Mouse (Mus musculus): ENCODE measurements around the gene Ephx1.
"Not testable (repeated sequence)": the region's sequence is repeated elsewhere in the genome, so short reads cannot be mapped to it uniquely, and the experiment has no call there.

Ephx1 gene

DNA sequence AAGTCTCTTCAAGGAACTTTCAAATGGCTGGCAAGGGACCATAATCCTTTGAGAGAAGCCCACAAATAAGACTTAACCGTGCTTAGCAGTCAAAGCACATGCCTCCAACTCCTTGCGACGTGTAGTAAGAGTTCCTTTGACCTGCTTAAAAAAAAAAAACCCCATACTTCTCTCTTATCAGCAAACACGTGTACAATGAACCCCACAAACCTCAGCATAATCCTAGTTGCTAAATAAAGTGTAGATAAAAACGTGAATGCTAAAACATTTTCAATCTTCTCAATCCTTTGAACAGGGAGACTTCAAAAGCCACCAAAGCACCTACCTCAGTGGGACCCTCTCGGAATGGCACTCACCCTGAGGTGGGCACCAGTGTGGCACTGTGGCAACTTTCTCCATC is 7.3 kb downstream of the Ephx1 start:
- no peak for DNase-seq (ENCODE audit: low read depth)

DNA sequence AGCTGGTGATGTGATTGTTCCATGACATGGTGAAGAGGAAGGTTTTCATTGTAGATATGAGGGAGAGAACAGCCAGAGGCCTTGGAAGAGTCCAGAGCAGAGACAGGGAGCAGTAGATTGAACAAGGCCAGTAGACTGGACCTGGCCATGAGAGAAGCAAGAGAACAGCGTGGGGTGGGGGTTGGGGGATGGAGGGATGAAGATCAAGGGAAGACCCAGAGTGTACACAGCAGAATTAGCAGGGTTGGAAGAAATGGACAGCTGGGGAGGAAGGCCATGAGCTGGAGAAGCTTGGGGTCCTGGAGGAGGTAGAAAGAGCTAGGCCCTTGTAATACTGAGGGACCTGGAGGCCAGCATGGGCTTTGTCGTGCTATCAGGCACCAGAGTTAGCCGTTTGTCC is 8.3 kb downstream of the Ephx1 start:
- no peak for DNase-seq (ENCODE audit: low read depth)

DNA sequence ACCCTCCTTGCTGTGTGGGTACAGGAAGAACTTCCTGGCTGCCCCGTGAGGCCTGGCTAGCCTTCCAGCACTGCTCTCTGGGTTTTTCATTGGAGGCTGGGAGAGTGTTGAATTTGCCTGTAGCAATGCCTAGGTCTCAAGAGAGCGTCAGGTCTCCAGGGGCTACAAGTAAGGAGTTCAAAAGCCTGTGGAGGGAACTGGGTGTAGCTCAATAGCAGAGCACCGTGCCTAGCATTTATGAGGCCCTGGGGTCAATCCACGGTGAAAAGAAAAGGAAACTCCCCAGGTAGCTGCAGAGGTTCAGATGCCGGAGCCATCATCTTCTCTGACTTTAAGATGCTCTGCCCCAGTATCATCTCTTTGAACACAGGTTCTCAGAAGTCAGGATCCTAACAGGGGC is 9.1 kb downstream of the Ephx1 start:
- DNase-seq (ENCODE audit: low read depth): no peak

DNA sequence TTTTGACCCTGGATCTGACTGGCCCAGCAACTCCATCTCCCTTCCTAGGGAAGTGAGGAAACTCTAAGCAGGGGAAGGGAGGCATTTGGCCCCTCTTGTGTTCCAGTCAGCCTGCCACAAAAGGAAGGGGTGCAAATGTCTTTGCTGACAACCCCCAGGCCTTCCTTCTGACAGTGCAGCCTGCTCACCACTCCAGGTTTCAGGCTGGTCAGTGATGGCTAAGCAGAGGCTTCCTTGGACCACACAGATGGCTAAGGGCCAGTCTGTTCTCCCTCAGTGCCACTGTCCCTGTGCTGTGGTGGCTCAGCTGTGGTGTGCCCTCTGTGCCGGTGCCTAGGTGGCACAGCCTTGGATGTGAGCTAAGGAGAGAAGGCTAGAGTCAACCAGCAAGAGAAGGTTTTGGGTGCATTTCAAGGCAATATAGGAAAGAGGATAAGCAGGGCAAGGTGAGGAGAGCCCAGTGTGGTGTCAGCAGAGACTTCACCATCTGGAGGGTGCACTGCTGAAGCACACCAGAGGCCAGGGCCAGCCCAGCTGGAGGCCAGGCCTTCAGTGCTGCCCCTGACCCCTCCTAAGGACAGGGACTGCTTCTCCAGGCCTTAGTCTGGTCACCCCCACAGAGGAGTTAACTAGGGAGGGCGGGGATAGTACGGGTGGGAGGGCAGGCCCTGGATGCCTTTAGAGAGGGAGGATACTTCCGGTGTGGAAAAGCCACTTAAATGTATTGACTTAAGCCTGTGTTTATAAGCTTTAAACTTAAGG is 10.4 kb downstream of the Ephx1 start:
- DNase-seq (ENCODE audit: low read depth): no peak

DNA sequence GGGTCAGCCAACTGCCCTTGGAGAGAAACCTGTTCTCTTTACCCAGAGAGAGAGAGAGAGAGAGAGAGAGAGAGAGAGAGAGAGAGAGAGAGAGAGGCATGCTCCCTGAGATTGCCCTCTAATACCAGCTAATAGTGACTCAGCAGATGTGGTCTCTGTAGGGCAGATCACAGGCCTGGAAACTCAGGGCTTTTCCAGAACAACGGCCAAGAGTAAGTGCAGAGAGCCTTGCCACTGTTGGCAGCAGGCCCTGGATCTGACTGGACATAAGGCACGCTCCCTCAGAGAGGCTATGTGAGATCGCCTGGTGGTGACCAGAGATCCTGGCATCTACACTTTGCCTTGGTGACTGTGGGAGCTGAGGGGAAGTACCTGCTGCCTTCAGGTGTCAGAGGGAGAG is 10.9 kb downstream of the Ephx1 start:
- DNase-seq (ENCODE audit: low read depth): peak; percentile 97

DNA sequence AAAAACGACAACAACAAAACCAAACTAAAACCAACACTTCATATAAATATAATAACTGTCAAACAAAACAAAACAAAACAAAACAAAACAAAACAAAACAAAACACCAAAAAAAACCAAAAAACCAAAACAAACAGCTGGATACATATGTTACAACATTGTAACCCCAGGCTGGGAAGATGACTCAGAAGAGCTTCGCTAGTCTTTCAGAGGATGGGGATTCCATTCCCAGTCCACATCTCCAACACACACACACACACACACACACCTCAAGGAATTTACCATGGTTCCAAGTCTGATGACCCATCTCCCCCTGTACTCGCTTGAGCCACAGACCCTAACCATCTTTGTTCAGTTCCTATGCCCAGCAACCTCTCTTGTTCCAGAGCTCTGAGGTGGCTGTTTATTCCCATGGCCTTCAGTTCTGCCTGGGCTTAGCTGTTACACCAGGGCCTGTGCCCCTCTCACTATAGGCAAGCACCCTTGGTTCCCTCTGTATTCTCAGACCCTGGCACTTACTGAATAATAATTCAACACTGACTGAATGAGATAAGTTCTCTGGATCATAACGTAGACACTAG is 11.6 kb downstream of the Ephx1 start:
- no peak for DNase-seq (ENCODE audit: low read depth)

DNA sequence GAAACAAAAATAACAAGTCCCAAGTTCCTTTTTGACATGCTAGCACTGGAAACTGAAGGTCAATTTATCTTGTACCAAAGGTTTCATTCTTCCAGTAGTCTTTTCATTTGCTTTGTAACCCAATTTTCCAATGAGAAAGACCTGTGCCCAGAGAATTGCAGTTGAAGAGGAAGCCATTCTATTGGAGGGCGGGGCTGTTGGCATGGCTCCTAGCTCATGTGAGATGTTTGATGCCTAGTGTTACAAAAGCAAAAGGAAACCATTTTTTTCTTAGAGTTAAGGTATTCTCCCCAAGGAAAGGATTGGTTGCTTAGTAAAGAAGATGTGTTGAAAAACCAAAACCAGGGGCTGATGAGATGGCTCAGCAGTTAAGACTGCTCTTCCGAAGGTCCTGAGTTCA is 12.4 kb downstream of the Ephx1 start:
- DNase-seq (ENCODE audit: low read depth): no peak

DNA sequence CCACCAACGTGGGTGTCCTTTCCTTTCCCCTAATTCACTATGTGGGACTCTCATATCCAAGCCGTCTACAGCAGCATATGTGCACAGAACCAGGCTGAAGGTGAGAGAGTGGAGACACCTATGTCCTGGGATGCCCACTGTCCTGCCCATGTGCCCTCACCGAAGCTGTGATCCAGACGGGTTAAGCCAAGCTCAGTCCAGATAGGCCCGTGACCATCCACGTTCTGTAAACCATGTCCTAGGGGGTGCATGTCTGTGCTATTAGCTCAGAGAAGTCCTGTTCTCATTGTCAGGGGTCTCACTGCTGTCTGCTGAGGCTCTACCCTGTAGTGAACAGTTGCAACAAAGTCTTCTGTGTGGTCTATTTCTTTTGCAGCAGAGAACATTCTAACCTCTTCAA is 12.9 kb downstream of the Ephx1 start:
- no peak for DNase-seq (ENCODE audit: low read depth)

DNA sequence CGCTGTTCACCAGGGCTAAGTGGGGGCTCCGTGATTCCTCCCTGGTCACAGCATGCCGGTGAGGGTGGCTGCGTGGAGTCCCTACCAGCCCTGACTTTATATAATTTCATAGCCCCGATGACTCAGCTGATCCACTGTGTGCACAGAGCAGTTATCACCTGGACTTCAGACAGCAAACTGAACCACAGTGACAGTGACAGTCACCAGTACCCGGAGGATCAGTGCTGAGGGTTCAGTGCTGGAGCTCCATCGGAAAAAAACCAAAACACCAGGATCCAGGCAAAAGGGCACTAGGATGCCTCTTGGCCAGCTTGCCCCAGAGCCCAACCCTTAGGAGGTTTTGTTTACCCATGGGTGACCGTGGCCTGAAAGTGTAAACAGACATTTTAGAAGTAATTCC is 15.4 kb downstream of the Ephx1 start:
- DNase-seq (ENCODE audit: low read depth): no peak

DNA sequence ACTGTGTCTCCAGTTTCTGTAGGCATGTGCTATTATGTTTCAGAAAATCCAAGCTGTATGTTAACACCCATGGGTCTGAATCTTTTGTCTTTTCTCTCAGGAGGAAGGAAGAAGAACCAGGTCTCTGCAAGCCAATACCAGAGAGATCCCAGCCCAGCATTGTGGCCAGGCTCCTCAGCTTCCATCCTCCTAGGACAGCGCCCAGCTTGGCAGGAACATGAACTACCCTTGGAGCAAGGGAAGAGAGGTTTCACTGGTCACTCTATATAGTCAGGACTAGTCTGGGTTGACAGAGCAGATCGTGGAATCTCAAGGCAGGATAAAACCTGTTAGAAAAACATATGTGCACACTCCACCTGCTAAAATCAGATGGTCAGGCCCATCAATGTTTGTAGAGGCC is 16.9 kb downstream of the Ephx1 start:
- DNase-seq (ENCODE audit: low read depth): no peak

DNA sequence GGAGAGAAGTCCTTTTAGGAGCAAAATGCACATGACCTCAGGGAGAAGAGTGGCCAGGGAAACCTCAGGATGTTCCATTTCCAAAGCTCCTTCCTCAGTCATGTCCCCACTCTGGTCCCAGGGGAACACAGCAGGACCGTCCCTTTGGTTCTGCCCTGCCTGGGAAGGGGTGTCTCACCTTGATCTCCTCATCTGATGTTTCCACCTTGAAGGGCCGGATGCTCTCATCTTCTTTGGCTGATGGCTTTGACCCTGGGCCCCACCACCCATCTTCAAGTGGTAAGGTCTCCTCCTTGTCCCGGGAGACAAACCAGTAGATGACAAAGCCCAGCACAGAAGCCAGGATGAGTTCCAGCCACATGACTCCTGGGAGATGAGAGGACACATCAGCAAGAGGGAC is 19.1 kb downstream of the Ephx1 start:
- no peak for DNase-seq (ENCODE audit: low read depth)

DNA sequence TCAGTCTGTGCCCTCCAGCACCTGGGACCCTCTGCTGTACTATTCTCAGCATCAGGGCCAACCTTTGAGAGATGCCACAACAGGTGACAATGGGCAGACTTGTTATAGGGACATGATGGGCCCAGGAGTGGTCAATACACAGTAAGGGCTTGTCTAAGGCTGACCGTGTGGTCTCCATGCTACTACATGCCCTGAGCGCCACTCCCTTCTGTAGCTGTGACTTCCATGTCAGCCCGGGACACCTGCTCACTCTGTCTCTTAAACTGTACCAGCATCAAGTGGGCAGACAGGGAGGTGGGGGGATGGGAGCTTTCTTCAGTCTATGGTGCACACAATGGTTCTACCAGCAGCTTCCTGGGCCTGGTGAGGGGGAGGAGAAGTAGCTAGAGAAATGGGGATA is 19.5 kb downstream of the Ephx1 start:
- no peak for DNase-seq (ENCODE audit: low read depth)

DNA sequence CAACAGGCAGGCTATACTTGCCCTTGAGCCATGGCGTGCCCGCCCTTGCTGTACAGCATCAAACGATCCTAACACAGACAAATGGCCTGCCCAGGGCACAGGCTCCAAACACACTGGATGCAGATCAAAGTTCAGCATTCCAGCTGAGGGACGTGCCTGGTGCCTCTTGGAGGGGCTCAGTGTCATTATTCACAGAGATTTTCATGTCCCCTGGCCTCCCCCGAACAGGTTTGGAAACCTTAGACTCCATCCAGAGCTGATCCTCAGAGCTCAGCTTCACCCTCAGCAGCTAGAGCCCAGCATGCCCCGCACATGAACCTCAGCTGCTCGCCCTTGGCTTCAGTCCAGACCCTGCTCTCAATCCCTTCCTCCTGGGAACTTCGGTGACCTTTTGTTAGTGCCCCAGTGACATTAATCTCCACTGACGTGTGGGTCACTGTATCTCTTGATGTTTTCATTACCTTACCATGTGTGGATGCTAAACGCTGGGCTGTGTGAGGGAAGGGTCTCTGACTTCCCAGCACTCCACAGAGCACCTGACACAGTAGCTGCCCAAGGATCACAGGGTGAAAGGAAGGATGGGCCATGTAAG is 20.1 kb downstream of the Ephx1 start:
- DNase-seq (ENCODE audit: low read depth): no peak

DNA sequence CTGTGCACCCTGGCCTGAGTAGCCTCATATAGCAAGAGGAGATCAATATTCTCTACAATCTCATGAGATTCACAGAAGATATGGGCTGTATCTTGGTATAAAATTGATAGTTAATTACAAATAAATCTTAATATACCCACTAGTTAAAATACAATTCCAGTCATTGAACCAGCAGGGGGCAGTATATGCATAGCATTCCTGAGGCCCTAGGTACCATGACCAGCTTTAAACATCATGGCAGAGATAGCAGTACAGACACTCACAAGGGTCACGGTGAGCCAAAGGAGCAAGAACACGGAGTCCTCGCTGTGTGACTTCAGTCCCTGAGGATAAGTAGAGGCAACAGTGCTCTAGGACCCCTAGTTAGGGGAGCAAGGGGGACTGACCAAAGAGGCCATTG is 28.6 kb downstream of the Ephx1 start:
- DNase-seq (ENCODE audit: low read depth): no peak

DNA sequence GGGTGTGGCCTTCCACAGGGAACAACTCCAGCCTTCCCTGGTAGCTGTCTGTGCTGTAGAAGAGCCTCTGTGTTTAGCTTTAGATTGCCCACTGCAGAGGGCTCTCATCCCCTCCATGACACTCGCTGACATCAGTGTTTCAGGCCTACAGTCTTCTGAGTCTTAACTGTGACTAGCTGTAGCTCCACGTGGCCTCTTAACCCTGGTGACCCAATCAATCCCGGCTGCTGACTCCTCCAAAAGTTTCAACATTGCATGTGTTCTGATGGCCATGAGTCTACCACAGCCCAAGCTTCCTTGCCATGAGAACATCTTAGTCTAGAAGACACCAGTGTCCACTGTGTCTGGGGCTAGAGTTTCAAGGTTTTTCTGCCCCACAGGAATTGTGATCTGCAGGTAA is 30.0 kb downstream of the Ephx1 start:
- DNase-seq (ENCODE audit: low read depth): no peak

DNA sequence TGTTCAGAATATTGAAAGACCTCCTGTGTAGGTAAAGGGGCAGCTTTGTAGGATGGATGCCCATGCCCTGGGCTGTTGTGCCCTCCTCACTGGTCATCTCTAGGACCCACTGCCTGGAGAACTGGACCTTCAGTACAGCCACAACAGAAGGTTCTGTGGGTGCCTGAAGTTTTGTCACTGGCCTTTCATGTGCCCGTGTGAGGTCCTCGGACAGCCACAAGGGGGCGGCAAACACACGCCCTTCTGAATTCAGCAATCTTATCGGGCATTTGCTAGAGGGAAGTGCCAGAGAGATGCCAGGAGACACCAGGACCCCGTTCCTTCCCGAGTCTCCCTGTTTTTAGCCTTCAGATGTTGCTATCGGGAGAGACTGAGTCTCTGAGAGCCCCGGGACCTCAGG is 32.9 kb downstream of the Ephx1 start:
- DNase-seq (ENCODE audit: low read depth): no peak

DNA sequence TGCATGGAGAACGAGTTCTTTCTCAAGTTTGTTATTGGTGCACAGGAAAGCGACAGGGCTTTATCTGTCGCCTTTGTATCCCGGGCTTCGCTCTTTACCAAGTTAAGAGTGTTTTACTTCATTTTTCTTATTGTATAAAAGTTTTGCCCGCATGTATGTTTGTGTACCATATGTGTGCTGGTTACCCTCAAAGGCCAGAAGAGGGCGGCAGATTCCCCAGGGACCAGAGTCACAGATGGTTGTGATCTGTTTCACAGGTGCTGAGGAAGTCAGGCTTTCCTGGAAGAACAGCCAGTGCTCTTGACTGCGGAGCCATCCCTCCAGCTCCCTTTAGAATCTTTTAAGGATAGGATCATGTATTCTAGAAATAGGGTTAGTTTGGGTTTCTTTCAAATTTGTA is 34.0 kb downstream of the Ephx1 start:
- DNase-seq (ENCODE audit: low read depth): no peak

DNA sequence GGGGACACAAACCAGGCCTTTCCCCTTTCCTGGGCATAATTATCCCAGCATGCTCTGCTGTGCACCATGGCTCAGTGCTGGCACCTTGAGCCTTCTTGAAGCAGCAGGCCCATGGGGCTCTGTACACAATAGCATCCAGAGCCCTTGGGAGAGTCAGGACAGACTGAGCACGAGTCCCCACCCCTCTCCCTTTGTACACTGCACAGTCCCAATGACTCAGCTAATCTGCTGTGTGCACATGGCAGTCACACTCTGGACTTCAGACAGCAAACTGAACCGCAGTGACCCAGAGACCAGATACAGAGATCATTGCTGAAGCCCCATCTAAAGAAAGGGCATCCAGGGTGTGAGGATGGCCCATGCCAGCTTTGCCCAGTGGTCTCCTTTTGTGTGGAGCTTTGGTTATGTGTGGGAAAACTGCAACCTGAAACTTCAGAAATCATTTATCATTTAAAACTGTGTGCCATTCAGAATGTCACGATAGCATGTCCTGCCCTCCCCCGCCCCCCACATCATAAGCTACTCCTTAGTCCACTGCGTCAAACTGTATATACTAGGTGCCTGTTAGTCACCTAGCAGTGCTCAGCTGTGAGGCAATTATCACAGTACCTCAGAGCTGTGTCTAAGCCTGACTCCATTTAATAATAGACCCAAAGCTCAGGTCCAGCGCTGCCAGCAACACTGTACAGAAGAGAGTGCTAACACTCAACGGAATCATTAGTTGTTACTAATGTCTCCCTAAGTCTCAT is 39.2 kb downstream of the Ephx1 start:
- not testable (repeated sequence) for DNase-seq (ENCODE audit: low read depth)

DNA sequence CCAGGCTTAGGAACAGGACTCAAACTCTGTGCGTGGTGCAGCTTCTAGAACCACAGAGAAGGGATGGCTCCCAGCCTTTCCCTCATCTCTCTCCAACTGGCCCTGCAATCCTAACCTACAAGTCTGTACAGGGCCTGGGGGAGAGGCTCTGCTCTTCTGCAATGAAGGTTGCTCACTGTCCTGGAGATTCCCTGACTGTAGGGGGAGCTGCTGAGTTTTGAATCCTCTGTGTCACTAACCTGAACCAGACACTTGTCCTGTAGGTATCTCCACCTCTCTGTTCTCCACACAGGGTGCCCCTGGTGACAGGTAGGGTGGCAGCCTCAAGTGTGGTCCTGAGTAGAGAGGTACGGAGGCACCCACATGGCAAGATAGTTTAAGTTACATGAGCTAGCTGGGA is 40.2 kb downstream of the Ephx1 start:
- no peak for DNase-seq (ENCODE audit: low read depth)

DNA sequence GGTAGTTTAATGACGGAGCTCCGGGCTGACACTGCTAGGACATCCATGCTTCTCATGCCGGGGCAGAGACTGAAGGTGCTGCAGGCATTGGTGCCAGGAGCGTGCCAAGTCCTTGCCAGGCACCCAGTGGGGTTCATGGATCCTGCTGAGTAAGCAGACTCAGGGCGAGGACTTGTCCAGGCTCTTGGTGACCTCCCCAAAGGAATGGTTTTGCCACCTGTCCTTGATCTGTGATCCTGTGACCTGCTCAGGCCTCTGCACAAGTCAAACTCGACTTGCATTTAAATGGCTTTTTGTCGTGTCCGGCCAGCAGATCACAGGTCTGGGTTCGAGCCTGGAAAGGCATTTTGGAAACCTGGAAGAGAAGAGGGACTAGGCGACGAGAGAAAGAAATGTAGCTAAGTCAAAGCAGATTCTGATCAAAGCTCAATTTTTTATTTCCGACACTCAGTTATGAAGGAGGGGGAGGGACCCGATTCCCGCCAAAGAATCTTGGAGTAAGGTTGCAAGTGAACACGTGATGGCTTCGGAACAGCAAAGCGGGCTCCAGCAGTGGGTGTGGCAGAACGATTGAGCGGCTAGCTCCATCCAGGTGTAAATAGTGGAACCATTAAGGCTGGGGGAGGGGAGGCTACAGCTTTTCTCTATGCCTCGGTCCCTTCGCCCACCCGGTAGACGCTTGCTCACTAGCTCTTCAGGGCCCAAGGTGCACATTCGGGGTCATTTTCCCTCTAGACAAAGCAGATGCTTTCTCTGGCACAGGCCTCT is 41.0 kb downstream of the Ephx1 start:
- no peak for DNase-seq (ENCODE audit: low read depth)

DNA sequence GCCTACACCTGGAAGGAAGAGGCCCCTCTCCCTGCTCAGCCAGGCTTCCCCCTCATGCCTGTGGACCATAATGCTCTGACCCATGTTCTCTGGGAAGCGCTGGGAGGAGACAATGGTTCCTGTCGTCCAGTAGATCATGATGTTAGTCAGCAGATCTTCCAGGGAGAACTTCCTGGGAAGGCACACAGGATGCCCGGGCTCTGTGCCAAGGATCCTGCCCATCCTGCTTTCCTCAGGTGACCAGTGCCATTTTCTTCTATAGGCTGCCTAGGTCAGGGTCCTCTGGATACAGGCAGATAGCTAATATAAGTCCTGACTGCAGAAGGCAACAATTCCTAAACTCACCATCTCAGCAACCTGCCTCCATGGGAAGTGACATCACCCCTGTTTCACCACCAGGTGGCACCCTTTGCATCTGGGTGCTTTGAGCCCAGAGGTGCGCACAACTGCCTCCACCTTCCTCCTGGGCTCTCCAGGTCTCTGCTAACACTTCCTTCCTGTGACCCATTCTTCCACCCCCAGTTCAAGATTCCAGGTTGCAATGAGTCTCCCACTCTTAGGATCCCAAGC is 44.5 kb downstream of the Ephx1 start:
- no peak for DNase-seq (ENCODE audit: low read depth)

DNA sequence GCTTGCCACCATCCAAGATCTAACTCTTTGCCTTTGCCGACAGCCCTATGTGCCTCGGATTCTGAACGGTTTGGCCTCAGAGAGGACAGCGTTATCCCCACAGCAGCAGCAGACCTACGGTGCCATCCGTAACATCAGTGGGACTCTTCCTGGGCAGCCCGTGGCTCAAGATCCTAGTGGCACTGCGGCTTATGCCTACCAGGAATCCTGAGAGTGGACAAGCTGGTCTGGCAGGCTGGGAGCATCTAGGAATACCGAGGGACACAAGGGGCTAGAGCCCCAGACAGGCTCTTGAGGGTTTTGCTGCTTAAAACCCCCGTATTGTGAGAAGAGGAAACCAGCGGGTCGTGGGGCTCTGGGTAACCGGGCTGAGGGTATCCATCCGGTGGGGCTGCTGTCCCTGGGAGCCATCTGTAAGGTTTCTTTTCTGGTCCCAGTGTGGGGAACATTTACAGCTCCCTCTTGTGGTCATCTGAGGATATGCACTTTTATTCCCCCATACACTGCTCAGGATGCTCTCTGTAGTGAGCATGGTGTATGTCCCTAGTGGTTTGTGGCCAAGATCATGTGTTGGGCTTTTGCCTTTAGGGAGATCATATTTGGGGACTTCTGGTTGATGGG is 46.5 kb downstream of the Ephx1 start:
- no peak for DNase-seq (ENCODE audit: low read depth)
